Mouse (Mus musculus): ENCODE results near the gene Isg20. TPM values are rescaled to one million over a fixed set of nuclear protein-coding genes. Genes with fewer than 3 reads are reported as not detected.

The Isg20 gene
- polyA plus RNA-seq, 1 experiment from 2014 or later, result 94.6 TPM

GRCm38 (mm10) chr7:78904175-78904574, 9.0 kb upstream of the Isg20 start:
- no peak overlapping the region for H3K27ac ChIP-seq (replicated peaks)
- H3K27me3 ChIP-seq, result no peaks in the 10 kb centered on the region
- no peak overlapping the region for H3K4me3 ChIP-seq (replicated peaks)
- H3K9me3 ChIP-seq (replicated peaks), result no peaks in the 10 kb centered on the region
- H3K9ac ChIP-seq, result no peak overlapping the region
- no peak overlapping the region for H3K4me2 ChIP-seq
- no peak for ATAC-seq (ENCODE audit: insufficient read depth)
- WGBS (ENCODE audit: insufficient replicate concordance), result 78% methylated on average over 2 of the region's 2 CpGs
- peaks cover 47% of the 10 kb centered on the region for H3K36me3 ChIP-seq (replicated peaks)
- no peaks in the 10 kb centered on the region for H3K4me1 ChIP-seq (replicated peaks)

- Histone ChIP-seq H3K9me3 (replicated peaks) (no peaks in the 10 kb centered on the region), H3K27me3 (no peaks in the 10 kb centered on the region), H3K4me1 (replicated peaks) (peaks cover 36% of the 10 kb centered on the region), H3K9ac (no peak overlapping the region), H3K4me2 (no peak overlapping the region), H3K4me3 (replicated peaks) (no peak overlapping the region), H3K27ac (replicated peaks) (no peak overlapping the region), H3K36me3 (replicated peaks) (peaks cover 36% of the 10 kb centered on the region)
- WGBS (ENCODE audit: insufficient replicate concordance), result 78% methylated on average over 6 of the region's 6 CpGs
- no peak for ATAC-seq (ENCODE audit: insufficient read depth)
Measured at GRCm38 (mm10) chr7:78909026-78909425, 4.2 kb upstream of the Isg20 start.

GRCm38 (mm10) chr7:78910336-78911098, 2.7 kb upstream of the Isg20 start:
- WGBS (ENCODE audit: insufficient replicate concordance), result 40% methylated on average over 6 of the region's 6 CpGs
- Histone ChIP-seq H3K4me2 (no peak overlapping the region), H3K4me1 (replicated peaks) (peaks cover 51% of the 10 kb centered on the region), H3K9ac (no peak overlapping the region), H3K4me3 (replicated peaks) (no peak overlapping the region), H3K36me3 (replicated peaks) (peaks cover 32% of the 10 kb centered on the region), H3K27me3 (no peaks in the 10 kb centered on the region), H3K27ac (replicated peaks) (no peak overlapping the region), H3K9me3 (replicated peaks) (no peaks in the 10 kb centered on the region)
- no peak for ATAC-seq (ENCODE audit: insufficient read depth)

- WGBS (ENCODE audit: insufficient replicate concordance), result 62% methylated on average over 4 of the region's 4 CpGs
- peak overlapping the region; percentile 91 for H3K27ac ChIP-seq (replicated peaks)
- H3K27me3 ChIP-seq, result no peaks in the 10 kb centered on the region
- H3K4me3 ChIP-seq (replicated peaks), result no peak overlapping the region
- H3K9me3 ChIP-seq (replicated peaks), result no peaks in the 10 kb centered on the region
- H3K4me2 ChIP-seq, result no peak overlapping the region
- no peak for ATAC-seq (ENCODE audit: insufficient read depth)
- no peak overlapping the region for H3K9ac ChIP-seq
- H3K4me1 ChIP-seq (replicated peaks), result peaks cover 58% of the 10 kb centered on the region
- peaks cover 32% of the 10 kb centered on the region for H3K36me3 ChIP-seq (replicated peaks)
Measured at GRCm38 (mm10) chr7:78911209-78911608, 2.0 kb upstream of the Isg20 start.

- Histone ChIP-seq H3K9ac (peak overlapping the region; percentile 72), H3K27ac (replicated peaks) (peak overlapping the region; percentile 91), H3K36me3 (replicated peaks) (peaks cover 33% of the 10 kb centered on the region), H3K9me3 (replicated peaks) (no peaks in the 10 kb centered on the region), H3K27me3 (no peaks in the 10 kb centered on the region), H3K4me1 (replicated peaks) (peaks cover 61% of the 10 kb centered on the region), H3K4me2 (peak overlapping the region; percentile 80), H3K4me3 (replicated peaks) (peak overlapping the region; percentile 65)
- 6% methylated on average over 20 of the region's 20 CpGs for WGBS (ENCODE audit: insufficient replicate concordance)
- no peak for ATAC-seq (ENCODE audit: insufficient read depth)
Measured at GRCm38 (mm10) chr7:78912253-78912973, 811 bp upstream of the Isg20 start.

- 27% methylated on average over 19 of the region's 19 CpGs for WGBS (ENCODE audit: insufficient replicate concordance)
- Histone ChIP-seq H3K4me1 (replicated peaks) (peaks cover 61% of the 10 kb centered on the region), H3K27ac (replicated peaks) (peak overlapping the region; percentile 91), H3K4me3 (replicated peaks) (peak overlapping the region; percentile 65), H3K36me3 (replicated peaks) (peaks cover 40% of the 10 kb centered on the region), H3K9me3 (replicated peaks) (no peaks in the 10 kb centered on the region), H3K9ac (peak overlapping the region; percentile 72), H3K27me3 (no peaks in the 10 kb centered on the region), H3K4me2 (peak overlapping the region; percentile 80)
- peak; percentile 96 for ATAC-seq (ENCODE audit: insufficient read depth)
Measured at GRCm38 (mm10) chr7:78913649-78914544, 673 bp downstream of the Isg20 start.

- H3K9ac ChIP-seq, result peak overlapping the region; percentile 72
- H3K36me3 ChIP-seq (replicated peaks), result peaks cover 41% of the 10 kb centered on the region
- H3K27ac ChIP-seq (replicated peaks), result peak overlapping the region; percentile 91
- H3K4me1 ChIP-seq (replicated peaks), result peaks cover 61% of the 10 kb centered on the region
- 60% methylated on average over 3 of the region's 3 CpGs for WGBS (ENCODE audit: insufficient replicate concordance)
- H3K9me3 ChIP-seq (replicated peaks), result no peaks in the 10 kb centered on the region
- ATAC-seq (ENCODE audit: insufficient read depth), result no peak
- H3K4me2 ChIP-seq, result peak overlapping the region; percentile 80
- H3K27me3 ChIP-seq, result no peaks in the 10 kb centered on the region
- peak overlapping the region; percentile 65 for H3K4me3 ChIP-seq (replicated peaks)
Measured at GRCm38 (mm10) chr7:78914545-78914845, 1.3 kb downstream of the Isg20 start.

GRCm38 (mm10) chr7:78914896-78915510, 1.8 kb downstream of the Isg20 start:
- 80% methylated on average over 11 of the region's 11 CpGs for WGBS (ENCODE audit: insufficient replicate concordance)
- Histone ChIP-seq H3K4me2 (peak overlapping the region; percentile 80), H3K27me3 (no peaks in the 10 kb centered on the region), H3K4me3 (replicated peaks) (peak overlapping the region; percentile 65), H3K9ac (peak overlapping the region; percentile 72), H3K4me1 (replicated peaks) (peaks cover 61% of the 10 kb centered on the region), H3K27ac (replicated peaks) (peak overlapping the region; percentile 91), H3K9me3 (replicated peaks) (no peaks in the 10 kb centered on the region), H3K36me3 (replicated peaks) (peaks cover 45% of the 10 kb centered on the region)
- ATAC-seq (ENCODE audit: insufficient read depth), result no peak

- no peaks in the 10 kb centered on the region for H3K9me3 ChIP-seq (replicated peaks)
- H3K27me3 ChIP-seq, result peaks cover 4% of the 10 kb centered on the region; the same call in 1 of the 2 replicates
- H3K4me1 ChIP-seq (replicated peaks), result peaks cover 31% of the 10 kb centered on the region
- peaks cover 49% of the 10 kb centered on the region for H3K36me3 ChIP-seq (replicated peaks)
- no peak overlapping the region for H3K4me3 ChIP-seq (replicated peaks)
- no peak overlapping the region for H3K9ac ChIP-seq
- 48% methylated on average over 4 of the region's 4 CpGs for WGBS (ENCODE audit: insufficient replicate concordance)
- no peak overlapping the region for H3K27ac ChIP-seq (replicated peaks)
- ATAC-seq (ENCODE audit: insufficient read depth), result no peak
- no peak overlapping the region for H3K4me2 ChIP-seq
Measured at GRCm38 (mm10) chr7:78918686-78919085, 5.5 kb downstream of the Isg20 start.

GRCm38 (mm10) chr7:78922506-78922905, 9.3 kb downstream of the Isg20 start:
- Histone ChIP-seq H3K27me3 (peaks cover 14% of the 10 kb centered on the region), H3K9ac (no peak overlapping the region), H3K9me3 (replicated peaks) (no peaks in the 10 kb centered on the region), H3K36me3 (replicated peaks) (peaks cover 29% of the 10 kb centered on the region), H3K4me3 (replicated peaks) (no peak overlapping the region), H3K4me2 (no peak overlapping the region), H3K4me1 (replicated peaks) (peaks cover 14% of the 10 kb centered on the region), H3K27ac (replicated peaks) (no peak overlapping the region)
- 70% methylated on average over 7 of the region's 7 CpGs for WGBS (ENCODE audit: insufficient replicate concordance)
- peak; percentile 47 for ATAC-seq (ENCODE audit: insufficient read depth)
